Mouse (Mus musculus): ENCODE data around the gene Zfr2. TPM values are rescaled to one million over a fixed set of nuclear protein-coding genes. Genes with fewer than 3 reads are reported as not detected.
A peak's percentile ranks its signal among the peaks of the same experiment; 100 is the strongest.

The Zfr2 gene
- total and polyA plus RNA-seq, 3 experiments, result 0.81 to 1.4 TPM; not detected in 1

DNA sequence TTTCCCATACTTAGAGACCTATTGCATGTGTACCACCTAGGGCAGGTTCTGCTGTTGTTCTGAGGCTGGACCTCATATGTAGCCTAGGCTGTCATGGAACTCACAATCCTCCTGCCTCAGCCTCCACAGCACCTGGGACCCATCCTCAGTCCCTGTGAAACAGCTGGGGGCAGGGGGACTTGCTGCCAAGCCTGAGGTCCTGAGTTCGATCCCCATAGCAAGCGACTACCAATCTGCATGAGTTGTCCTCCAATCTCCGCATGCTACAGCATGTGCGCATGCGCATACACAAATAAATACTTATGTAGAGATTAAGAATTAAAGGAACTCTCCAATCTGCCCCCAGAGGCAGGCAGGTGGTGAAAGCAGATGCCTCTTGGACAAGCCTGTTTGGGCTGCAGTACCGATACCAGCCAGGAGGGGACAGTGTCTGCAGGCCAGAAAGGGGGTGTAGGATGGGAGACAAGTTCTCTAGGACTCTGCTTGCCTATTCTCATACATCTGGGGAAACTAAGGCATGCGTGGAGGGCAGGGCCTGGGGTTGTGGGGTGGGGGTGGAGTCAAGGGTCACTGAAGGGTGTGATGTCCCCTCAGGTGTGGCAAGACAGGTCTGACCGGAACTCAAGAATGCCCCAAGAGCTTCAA, 54.7 kb downstream of the Zfr2 start (continued):
- no peak for TF ChIP-seq E2F4 (IDR thresholded peaks at IDR 0.05; ENCODE audit: borderline replicate concordance, low read depth, low read length)
- no peak; the same call in 1 of the 2 replicates for TF ChIP-seq SIN3A (IDR thresholded peaks at IDR 0.05; ENCODE audit: low read length)
- TF ChIP-seq MAFK (IDR thresholded peaks at IDR 0.05; ENCODE audit: borderline replicate concordance, low read depth, low read length), result no peak
- no peak for TF ChIP-seq TCF12 (IDR thresholded peaks at IDR 0.05; ENCODE audit: low read depth, low read length)
- peak; percentile 14; the same call in 1 of the 2 replicates for TF ChIP-seq ZC3H11A (IDR thresholded peaks at IDR 0.05; ENCODE audit: low read depth, low read length)
- TF ChIP-seq MEF2A (IDR thresholded peaks at IDR 0.05; ENCODE audit: extremely low read depth, insufficient replicate concordance, low read depth, low read length, poor library complexity, severe bottlenecking), result no peak
- no peak for TF ChIP-seq ELF1 (IDR thresholded peaks at IDR 0.05; ENCODE audit: low read depth, low read length)
- no peak for TF ChIP-seq POLR2AphosphoS5 (IDR thresholded peaks at IDR 0.05; ENCODE audit: borderline replicate concordance, low read depth, low read length)
- TF ChIP-seq GABPA (IDR thresholded peaks at IDR 0.05; ENCODE audit: low read depth, low read length), result no peak
- TF ChIP-seq POLR2A (IDR thresholded peaks at IDR 0.05; ENCODE audit: control insufficient read depth in 1 of 2, insufficient read depth in 1 of 2, low read depth in 1 of 2, low read length in 2 of 2, poor library complexity in 1 of 2), result no peak
- no peak for TF ChIP-seq MAZ (IDR thresholded peaks at IDR 0.05; ENCODE audit: low read depth, low read length)
- no peak for TF ChIP-seq CHD1 (IDR thresholded peaks at IDR 0.05; ENCODE audit: low read depth, low read length)
- no peak for TF ChIP-seq MAX (IDR thresholded peaks at IDR 0.05; ENCODE audit: low read length)

GRCm38 (mm10) chr10:81288601-81289000, 55.6 kb downstream of the Zfr2 start:
- Histone ChIP-seq H3K9ac (ENCODE audit: control insufficient read depth, low read depth, low read length, poor library complexity, severe bottlenecking) (no peak overlapping the region), H3K4me3 (ENCODE audit: control insufficient read depth in 1 of 2, insufficient read depth in 1 of 2, low read depth in 2 of 2, low read length in 2 of 2) (no peak overlapping the region), H3K4me1 (ENCODE audit: control insufficient read depth in 1 of 2, insufficient read depth in 2 of 2, low read length in 2 of 2) (peaks cover 9 to 21% of the 10 kb centered on the region in 2 experiments), H3K27ac (ENCODE audit: control insufficient read depth, low read depth, low read length) (no peak overlapping the region), H3K9me3 (replicated peaks; ENCODE audit: insufficient read depth, low read length) (no peaks in the 10 kb centered on the region), H3K79me2 (ENCODE audit: control insufficient read depth, insufficient read depth, low read length, poor library complexity) (peaks cover 5% of the 10 kb centered on the region), H3K36me3 (ENCODE audit: control insufficient read depth in 1 of 2, insufficient read depth in 2 of 2, low read length in 2 of 2) (peaks cover 0 to 16% of the 10 kb centered on the region in 2 experiments; a peak in 2 of 4 replicates), H3K27me3 (ENCODE audit: control insufficient read depth in 1 of 2, insufficient read depth in 2 of 2, low read length in 2 of 2) (no peaks in the 10 kb centered on the region)
- DNase-seq (ENCODE audit: low read depth, low spot score), result peak; percentile 65
- no peak for TF ChIP-seq HCFC1 (IDR thresholded peaks at IDR 0.05; ENCODE audit: low read depth, low read length)
- TF ChIP-seq E2F4 (IDR thresholded peaks at IDR 0.05; ENCODE audit: borderline replicate concordance, low read depth, low read length), result no peak
- TF ChIP-seq ELF1 (IDR thresholded peaks at IDR 0.05; ENCODE audit: low read depth, low read length), result no peak
- TF ChIP-seq POLR2AphosphoS2 (IDR thresholded peaks at IDR 0.05; ENCODE audit: low read length), result no peak
- TF ChIP-seq JUND (IDR thresholded peaks at IDR 0.05; ENCODE audit: low read depth, low read length), result no peak
- no peak for TF ChIP-seq USF1 (IDR thresholded peaks at IDR 0.05; ENCODE audit: low read depth, low read length)
- TF ChIP-seq MAX (IDR thresholded peaks at IDR 0.05; ENCODE audit: low read length), result peak; percentile 22; the same call in 1 of the 2 replicates
- TF ChIP-seq CHD1 (IDR thresholded peaks at IDR 0.05; ENCODE audit: low read depth, low read length), result no peak
- no peak for TF ChIP-seq POLR2AphosphoS5 (IDR thresholded peaks at IDR 0.05; ENCODE audit: borderline replicate concordance, low read depth, low read length)
- no peak for TF ChIP-seq GABPA (IDR thresholded peaks at IDR 0.05; ENCODE audit: low read depth, low read length)
- peak; percentile 11 for TF ChIP-seq RAD21 (IDR thresholded peaks at IDR 0.05; ENCODE audit: low read depth, low read length)
- no peak for TF ChIP-seq MAFK (IDR thresholded peaks at IDR 0.05; ENCODE audit: borderline replicate concordance, low read depth, low read length)
- no peak for TF ChIP-seq MYC (IDR thresholded peaks at IDR 0.05; ENCODE audit: low read depth, low read length)
- no peak for TF ChIP-seq CHD2 (IDR thresholded peaks at IDR 0.05; ENCODE audit: low read length)
- no peak for TF ChIP-seq TAL1 (IDR thresholded peaks at IDR 0.05; ENCODE audit: low read length)
- TF ChIP-seq USF2 (IDR thresholded peaks at IDR 0.05; ENCODE audit: borderline replicate concordance in 1 of 2, insufficient read depth in 1 of 2, low read depth in 1 of 2, low read length in 2 of 2), result no peak
- no peak for TF ChIP-seq SIN3A (IDR thresholded peaks at IDR 0.05; ENCODE audit: low read length)
- TF ChIP-seq TCF12 (IDR thresholded peaks at IDR 0.05; ENCODE audit: low read depth, low read length), result no peak
- TF ChIP-seq CTCF (IDR thresholded peaks at IDR 0.05 in 2 of 3, conservative IDR thresholded peaks at IDR 0.05 in 1 of 3; ENCODE audit: control insufficient read depth in 1 of 3, insufficient read depth in 1 of 3, low read depth in 2 of 3, low read length in 3 of 3, poor library complexity in 1 of 3, severe bottlenecking in 1 of 3), result peak; percentile 63 to 83 (median 65)
- TF ChIP-seq SMC3 (IDR thresholded peaks at IDR 0.05; ENCODE audit: low read depth, low read length), result peak; percentile 14; the same call in 1 of the 2 replicates
- no peak for TF ChIP-seq ZMIZ1 (IDR thresholded peaks at IDR 0.05; ENCODE audit: low read depth, low read length)
- no peak for TF ChIP-seq NRF1 (IDR thresholded peaks at IDR 0.05; ENCODE audit: insufficient read depth, low read depth, low read length, poor library complexity, severe bottlenecking)
- TF ChIP-seq ETS1 (IDR thresholded peaks at IDR 0.05; ENCODE audit: low read depth, low read length), result no peak
- no peak for TF ChIP-seq MYB (IDR thresholded peaks at IDR 0.05; ENCODE audit: low read depth, low read length)
- no peak for TF ChIP-seq ZC3H11A (IDR thresholded peaks at IDR 0.05; ENCODE audit: low read depth, low read length)
- no peak for TF ChIP-seq MXI1 (IDR thresholded peaks at IDR 0.05; ENCODE audit: low read depth, low read length)

All from MEL (cell line).